Mouse (Mus musculus) adrenal gland, adult 18-20 months (tissue): ENCODE measurements around the gene Bcar3. TPM values are rescaled to one million over a fixed set of nuclear protein-coding genes. Genes with fewer than 3 reads are reported as not detected.
A peak's percentile ranks its signal among the peaks of the same experiment; 100 is the strongest.

Experiments
- DNase-seq, 2 experiments: peaks; one replicate each; pipeline ENCODE4 v3.0.0; 2021 to 2022; ENCODE audit warnings: low spot score in 2 of 2
- total RNA-seq, 2 experiments: library from RNA; stranded (reverse); gene quantifications; 1 replicate in 1 of 2; 2 replicates in 1 of 2; pipeline ENCODE4 v1.2.3; 2021

Bcar3 gene
- total RNA-seq, 2 experiments from 2014 or later, result 50.6 to 58.6 TPM

GRCm38 (mm10) chr3:122453875-122454274, 159.9 kb downstream of the Bcar3 start:
- peak in 1 of 2 experiments; percentile 54 for DNase-seq

GRCm38 (mm10) chr3:122456156-122456555, 162.2 kb downstream of the Bcar3 start:
- no peak for DNase-seq

DNA sequence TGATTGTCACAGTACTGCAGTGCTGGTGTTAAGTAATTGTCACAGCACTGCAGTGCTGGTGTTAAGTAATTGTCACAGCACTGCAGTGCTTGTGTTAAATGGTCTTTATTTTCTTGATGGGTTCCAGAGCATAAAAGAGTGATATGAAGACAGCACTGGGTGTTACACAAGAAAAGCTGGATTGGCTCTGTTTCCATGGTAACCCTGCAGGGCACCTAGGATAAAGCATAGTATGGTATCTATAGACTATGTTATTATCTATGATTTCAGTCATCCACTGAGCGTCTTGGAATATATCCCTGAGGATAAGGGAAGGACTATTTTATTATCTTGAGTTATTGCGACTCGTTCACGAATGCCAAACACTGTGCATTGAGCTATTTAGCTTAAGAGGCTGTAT, 162.9 kb downstream of the Bcar3 start:
- DNase-seq, result no peak

GRCm38 (mm10) chr3:122457723-122458122, 163.8 kb downstream of the Bcar3 start:
- no peak for DNase-seq

DNA sequence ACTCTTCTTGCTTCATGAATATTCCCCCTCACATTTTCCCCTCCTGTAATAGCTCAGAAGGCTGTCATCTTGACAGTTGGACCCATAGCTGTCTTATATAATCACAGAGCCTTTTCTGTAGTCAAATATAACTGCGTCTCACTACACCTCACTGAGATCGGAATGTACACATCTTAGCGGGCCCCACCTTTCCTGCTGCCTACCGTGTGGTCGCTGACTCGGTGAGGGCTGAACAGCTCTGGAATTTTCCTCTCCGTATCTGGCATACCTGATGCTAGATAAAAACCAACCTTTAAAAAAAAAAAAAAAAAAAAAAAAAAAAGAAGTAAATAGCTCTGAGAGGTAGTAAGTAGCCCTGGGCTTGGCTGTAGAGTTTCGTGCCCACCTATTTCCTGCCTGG, 164.8 kb downstream of the Bcar3 start:
- DNase-seq, result no peak

DNA sequence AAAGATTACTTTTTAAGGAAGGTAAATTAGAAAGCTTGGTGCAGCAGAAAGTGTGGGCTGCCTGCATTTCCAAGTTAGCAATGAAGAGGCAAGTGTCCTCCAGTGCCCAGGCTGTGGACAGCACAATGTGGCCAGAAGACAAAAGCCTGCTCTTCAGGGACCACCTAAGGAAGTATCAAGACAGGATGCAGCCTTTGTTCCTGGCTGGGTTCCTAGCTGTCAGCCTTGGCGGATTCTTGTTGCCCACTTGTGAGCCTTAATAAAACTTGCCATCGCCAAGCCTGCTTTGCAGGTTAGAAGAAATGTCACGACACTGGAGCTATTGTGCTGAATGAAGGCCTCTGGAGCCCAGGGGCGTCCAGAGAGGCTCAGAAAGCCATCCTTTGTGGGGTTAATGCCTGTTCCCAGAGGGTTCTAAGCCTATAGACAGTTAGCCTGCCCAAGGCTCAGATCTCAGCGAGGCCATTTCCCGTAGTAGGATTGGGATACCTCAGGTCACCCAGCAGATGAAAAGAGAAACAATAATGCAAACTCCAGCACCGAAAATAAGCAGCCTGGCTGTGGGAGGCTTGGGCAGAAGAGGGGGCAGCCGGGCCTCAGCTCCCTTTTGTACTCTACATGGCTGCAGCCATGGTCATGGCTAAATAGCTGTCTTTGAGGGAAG, 167.0 kb downstream of the Bcar3 start:
- DNase-seq, result no peak

- no peak for DNase-seq
Measured at GRCm38 (mm10) chr3:122461512-122461881, 167.6 kb downstream of the Bcar3 start.

DNA sequence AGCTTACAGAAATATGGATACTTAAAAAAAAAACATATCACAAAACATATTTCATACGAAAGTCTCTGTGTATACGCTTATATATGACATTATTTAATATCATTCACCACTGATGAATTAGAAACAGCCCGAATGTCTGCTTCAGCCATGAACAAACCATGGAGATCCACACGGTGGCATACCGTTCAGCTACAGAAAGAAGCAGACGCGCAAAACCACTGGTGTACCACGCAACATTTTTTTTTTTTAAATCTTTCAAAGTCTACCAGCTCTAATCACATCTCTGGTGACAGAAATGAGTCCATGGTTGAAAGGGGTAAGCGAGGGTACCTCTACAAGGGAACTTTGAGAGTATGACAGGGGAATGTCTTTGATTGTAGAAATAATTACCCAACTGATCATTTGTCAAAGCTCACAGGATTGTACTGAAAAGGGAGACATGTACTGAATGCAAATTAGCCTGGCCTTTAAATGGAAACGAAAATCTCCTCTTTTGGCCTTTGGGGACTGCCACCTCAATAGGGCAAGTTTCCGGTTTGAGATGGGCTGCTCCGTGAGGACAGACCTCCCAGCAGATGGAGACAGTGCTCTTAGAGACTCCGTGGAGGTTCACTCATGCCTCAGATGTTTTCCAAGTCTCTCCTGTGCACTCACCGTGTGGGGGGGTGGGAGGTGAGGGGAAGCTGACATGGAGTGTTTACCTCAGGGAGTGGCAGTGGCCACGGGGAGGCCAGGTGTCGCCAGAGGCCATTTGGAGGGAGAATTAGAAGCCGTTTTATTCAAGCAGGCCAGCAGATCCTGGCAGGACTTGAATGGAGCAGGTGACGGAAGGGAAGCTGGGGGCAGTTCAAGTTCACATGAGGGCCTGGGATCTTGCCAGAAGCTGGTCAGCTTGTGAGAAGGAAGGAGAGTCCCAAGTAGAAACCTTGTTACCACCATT, 168.3 kb downstream of the Bcar3 start:
- DNase-seq, result no peak

DNA sequence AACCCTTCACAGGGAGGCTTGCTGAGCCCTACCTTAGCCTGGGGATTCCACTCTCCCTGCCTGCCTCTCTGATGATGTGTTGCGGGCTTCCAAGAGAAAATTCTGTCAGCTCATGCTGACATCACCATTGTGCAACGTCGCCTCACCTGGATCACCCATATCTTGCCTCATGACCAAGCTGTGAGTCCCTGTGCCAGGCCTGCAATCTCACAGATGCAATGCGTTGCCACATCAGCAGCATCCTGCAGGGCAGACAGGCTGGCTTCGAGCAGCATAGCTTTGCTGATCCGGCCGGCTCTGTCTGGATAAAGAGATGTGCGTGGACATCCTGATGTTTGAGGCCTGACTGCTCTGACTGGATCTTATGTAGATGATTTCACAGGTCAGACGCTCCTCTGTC, 169.2 kb downstream of the Bcar3 start:
- DNase-seq, result no peak

- DNase-seq, result no peak
Measured at GRCm38 (mm10) chr3:122466100-122466730, 172.3 kb downstream of the Bcar3 start.

GRCm38 (mm10) chr3:122467977-122468376, 174.0 kb downstream of the Bcar3 start:
- DNase-seq, result no peak

DNA sequence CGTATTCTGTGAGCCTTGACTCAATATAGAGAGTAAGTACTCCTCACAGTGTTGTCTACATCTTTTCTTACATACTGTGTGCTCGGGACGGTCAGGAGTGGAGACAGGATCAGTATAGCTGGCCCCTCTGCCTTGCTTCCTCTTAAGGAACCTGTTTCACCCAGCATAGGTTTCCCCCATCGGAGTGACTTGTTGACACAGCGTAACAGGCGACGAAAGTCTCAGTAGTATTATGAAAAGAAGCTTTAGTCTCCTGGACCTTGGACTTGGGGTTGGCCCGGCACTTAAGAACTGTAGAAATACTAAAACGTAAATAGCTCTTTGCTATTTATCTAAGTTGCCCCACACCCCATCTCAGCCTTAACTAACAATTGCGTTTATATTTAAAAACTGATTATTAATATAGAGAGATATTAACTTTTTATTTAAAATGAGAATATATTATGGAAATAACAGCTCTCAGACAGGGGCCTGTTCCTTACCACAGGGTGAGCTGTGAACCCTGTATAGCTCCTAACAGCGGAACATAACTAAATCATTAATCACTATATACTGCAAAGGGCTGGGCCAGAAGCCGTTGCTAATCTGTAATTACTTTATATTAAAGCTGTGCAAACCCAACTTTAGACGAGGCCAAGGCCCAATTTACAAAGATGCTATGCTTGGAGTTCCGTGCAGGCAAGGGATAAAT, 176.5 kb downstream of the Bcar3 start:
- no peak for DNase-seq

- no peak for DNase-seq
Measured at GRCm38 (mm10) chr3:122471017-122471721, 177.2 kb downstream of the Bcar3 start.

- no peak for DNase-seq
Measured at GRCm38 (mm10) chr3:122472412-122472811, 178.5 kb downstream of the Bcar3 start.

- DNase-seq, result no peak
Measured at GRCm38 (mm10) chr3:122473523-122474034, 179.6 kb downstream of the Bcar3 start.

GRCm38 (mm10) chr3:122474067-122474466, 180.1 kb downstream of the Bcar3 start:
- peak in 1 of 2 experiments; percentile 57 for DNase-seq

DNA sequence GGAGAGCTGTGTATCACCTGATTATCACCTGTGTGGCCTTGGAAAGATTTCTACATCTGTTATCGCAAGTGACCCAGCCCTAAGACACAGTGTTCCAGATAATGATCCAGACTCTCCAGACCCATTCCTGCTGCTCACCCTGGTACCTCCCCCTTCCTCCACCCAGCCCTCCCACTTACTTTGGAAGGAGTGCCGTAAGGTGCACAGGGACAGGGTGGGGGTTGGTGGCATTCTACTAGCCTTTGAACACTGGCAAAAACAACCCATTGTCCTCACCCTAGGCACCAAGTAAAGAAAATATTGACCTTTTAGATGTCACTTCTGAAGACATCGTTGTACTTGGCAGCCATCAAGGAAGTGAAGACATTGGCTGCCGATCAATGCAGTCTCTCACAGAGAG, 180.9 kb downstream of the Bcar3 start:
- DNase-seq, result no peak

DNA sequence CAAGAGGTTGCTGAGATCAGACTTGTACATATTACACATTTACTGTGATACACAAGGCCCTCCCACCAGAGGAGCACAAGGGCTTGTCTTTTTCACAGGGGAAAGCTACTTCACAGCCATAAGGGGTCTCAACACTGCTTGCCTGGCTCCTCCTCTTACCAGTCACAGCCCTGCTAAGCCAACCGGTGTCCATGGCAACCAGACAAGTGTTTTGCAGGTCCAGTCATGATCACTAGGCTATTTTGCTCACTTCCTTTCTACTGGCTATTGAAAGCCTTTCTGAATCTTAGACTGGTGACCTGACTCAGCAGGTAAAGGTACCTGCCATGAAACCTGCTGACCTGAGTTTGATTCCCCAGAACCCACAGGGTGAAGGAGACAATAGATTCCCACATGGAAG, 181.8 kb downstream of the Bcar3 start:
- DNase-seq, result no peak

- DNase-seq, result no peak
Measured at GRCm38 (mm10) chr3:122476656-122477055, 182.7 kb downstream of the Bcar3 start.

DNA sequence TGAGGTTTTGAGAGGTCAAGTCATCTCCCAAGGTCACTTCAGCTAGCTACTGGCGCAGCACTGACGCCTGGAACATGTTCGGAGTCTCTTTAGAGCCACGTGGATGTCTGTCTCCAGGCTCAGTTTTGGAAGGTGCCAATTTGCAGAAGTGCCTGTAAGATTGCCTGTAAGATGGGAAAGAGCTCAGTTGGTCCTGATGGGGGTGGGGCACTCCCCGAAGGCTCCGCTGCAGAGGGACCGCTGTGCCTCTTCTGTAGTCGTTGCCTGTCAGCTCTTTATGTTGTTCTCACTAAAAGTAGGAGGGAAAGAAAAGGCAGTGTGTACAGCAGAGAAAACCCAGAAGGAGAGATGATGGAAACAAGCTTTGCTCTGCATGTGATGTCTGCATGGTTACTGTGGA, 183.6 kb downstream of the Bcar3 start:
- no peak for DNase-seq
